Mouse (Mus musculus) liver, adult 2 months (tissue): ENCODE measurements around the gene Lpp.

ENCODE experiments used
- CTCF ChIP-seq: fragments of 200-500 bp; IDR thresholded peaks from 2 replicates; pipeline ENCODE4 v1.5.1; 2011; ENCODE audit warnings: low read depth, low read length, control low read depth
- POLR2A ChIP-seq: fragments of 200-500 bp; IDR thresholded peaks from 2 replicates; pipeline ENCODE4 v1.6.1; 2011; ENCODE audit warnings: low read length, control low read depth; ENCODE audit not compliant: insufficient read depth; ENCODE audit errors: extremely low read depth

- TF ChIP-seq POLR2A: no peak
- no peak for TF ChIP-seq CTCF
These were observed 519.1 kb downstream of the Lpp start for GRCm38 (mm10) chr16:24912381-24912780.
